Mouse (Mus musculus): ENCODE results near the gene Npr2. TPM values are rescaled to one million over a fixed set of nuclear protein-coding genes. Genes with fewer than 3 reads are reported as not detected.
A peak's percentile ranks its signal among the peaks of the same experiment; 100 is the strongest.

Gene Npr2
- polyA plus RNA-seq, 1 experiment from 2014 or later = 6.7 TPM

DNA sequence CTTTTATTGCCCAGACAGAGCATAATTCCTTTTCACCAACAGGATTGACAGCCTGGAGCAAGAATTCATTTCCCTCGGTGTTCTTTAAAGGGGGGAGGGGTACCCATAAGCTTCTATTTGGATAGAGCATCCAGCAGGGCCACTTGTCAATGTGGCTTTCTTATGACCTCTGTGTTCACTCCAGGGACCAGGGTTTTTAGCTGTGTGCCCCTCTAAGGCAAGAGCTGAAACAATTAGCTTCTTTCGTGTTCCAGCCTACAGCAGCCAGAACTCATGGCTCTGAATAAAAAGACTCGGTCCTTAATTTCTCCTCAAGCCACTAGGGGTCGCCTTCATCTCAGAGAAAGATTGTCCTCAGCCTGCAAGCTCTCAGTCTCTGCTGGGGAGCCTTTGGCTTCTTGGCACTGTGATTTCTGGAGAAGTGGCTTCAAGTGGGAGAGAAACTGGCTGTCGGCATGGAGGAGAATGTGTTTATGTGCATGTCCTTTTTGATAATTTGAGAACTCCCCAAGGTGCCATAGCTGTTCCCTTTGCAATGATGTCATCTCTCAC is 1.6 kb upstream of the Npr2 start:
- peak overlapping the region; percentile 18; the same call in 1 of the 2 replicates for H3K4me3 ChIP-seq

GRCm38 (mm10) chr4:43630671-43631045 is 1.1 kb upstream of the Npr2 start:
- Histone ChIP-seq H3K4me1 (replicated peaks) (peaks cover 42% of the 10 kb centered on the region), H3K4me3 (peak overlapping the region; percentile 78; the same call in 1 of the 2 replicates), H3K36me3 (no peaks in the 10 kb centered on the region), H3K27me3 (peaks cover 7% of the 10 kb centered on the region; the same call in 1 of the 2 replicates), H3K9me3 (replicated peaks) (no peaks in the 10 kb centered on the region), H3K9ac (no peak overlapping the region), H3K27ac (peak overlapping the region; percentile 83), H3K4me2 (peak overlapping the region; percentile 95)
- 38% methylated on average over 5 of the region's 5 CpGs for WGBS
- no peak for ATAC-seq (replicated peaks; ENCODE audit: insufficient number of reproducible peaks, insufficient read depth, low FRiP score, low read depth)

More for the DNA sequence above, 1.6 kb upstream of the Npr2 start:
- Histone ChIP-seq H3K4me2 (peak overlapping the region; percentile 49), H3K9me3 (replicated peaks) (0 out of 2 replicates have a peak, but pooled peaks cover under 1% of the 10 kb centered on the region), H3K9ac (no peak overlapping the region), H3K4me1 (replicated peaks) (peaks cover 40% of the 10 kb centered on the region), H3K27me3 (peaks cover 7% of the 10 kb centered on the region; the same call in 1 of the 2 replicates), H3K36me3 (no peaks in the 10 kb centered on the region), H3K27ac (peak overlapping the region; percentile 83)
- 8% methylated on average over 5 of the region's 5 CpGs for WGBS
- ATAC-seq (replicated peaks; ENCODE audit: insufficient number of reproducible peaks, insufficient read depth, low FRiP score, low read depth) = peak; percentile 50

GRCm38 (mm10) chr4:43631956-43632920 is 503 bp downstream of the Npr2 start:
- H3K4me1 ChIP-seq (replicated peaks) = peaks cover 42% of the 10 kb centered on the region
- no peaks in the 10 kb centered on the region for H3K9me3 ChIP-seq (replicated peaks)
- peak overlapping the region; percentile 95 for H3K4me2 ChIP-seq
- peak overlapping the region; percentile 91 for H3K9ac ChIP-seq
- peak overlapping the region; percentile 78 for H3K4me3 ChIP-seq
- peaks cover 7% of the 10 kb centered on the region; the same call in 1 of the 2 replicates for H3K27me3 ChIP-seq
- ATAC-seq (replicated peaks; ENCODE audit: insufficient number of reproducible peaks, insufficient read depth, low FRiP score, low read depth) = no peak
- WGBS = 46% methylated on average over 42 of the region's 42 CpGs
- no peaks in the 10 kb centered on the region for H3K36me3 ChIP-seq
- peak overlapping the region; percentile 83 for H3K27ac ChIP-seq

DNA sequence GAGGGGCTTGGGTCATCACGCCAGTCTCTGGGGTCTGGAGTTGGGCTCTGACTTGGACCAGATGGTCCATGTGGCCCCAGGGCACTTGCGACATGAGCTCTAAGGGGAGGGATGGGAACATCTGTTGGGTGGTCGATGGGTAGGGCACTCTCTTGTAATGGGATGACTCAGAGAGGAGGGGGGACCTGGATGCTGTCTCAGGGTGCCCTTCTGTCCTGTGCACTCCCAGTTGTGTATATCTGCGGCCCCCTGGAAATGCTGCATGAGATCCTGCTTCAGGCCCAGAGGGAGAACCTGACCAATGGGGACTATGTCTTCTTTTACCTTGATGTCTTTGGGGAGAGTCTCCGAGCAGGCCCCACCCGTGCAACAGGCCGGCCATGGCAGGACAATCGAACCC is 1.6 kb downstream of the Npr2 start:
- H3K4me2 ChIP-seq = peak overlapping the region; percentile 95
- H3K9me3 ChIP-seq (replicated peaks) = no peaks in the 10 kb centered on the region
- no peak overlapping the region for H3K27ac ChIP-seq
- no peak overlapping the region; the same call in 1 of the 2 replicates for H3K9ac ChIP-seq
- no peaks in the 10 kb centered on the region for H3K36me3 ChIP-seq
- H3K4me3 ChIP-seq = no peak overlapping the region
- H3K27me3 ChIP-seq = peaks cover 7% of the 10 kb centered on the region; the same call in 1 of the 2 replicates
- ATAC-seq (replicated peaks; ENCODE audit: insufficient number of reproducible peaks, insufficient read depth, low FRiP score, low read depth) = no peak
- H3K4me1 ChIP-seq (replicated peaks) = peaks cover 42% of the 10 kb centered on the region
- WGBS = 85% methylated on average over 8 of the region's 8 CpGs

GRCm38 (mm10) chr4:43633736-43634135 is 2.0 kb downstream of the Npr2 start:
- 85% methylated on average over 2 of the region's 2 CpGs for WGBS
- no peaks in the 10 kb centered on the region for H3K9me3 ChIP-seq (replicated peaks)

DNA sequence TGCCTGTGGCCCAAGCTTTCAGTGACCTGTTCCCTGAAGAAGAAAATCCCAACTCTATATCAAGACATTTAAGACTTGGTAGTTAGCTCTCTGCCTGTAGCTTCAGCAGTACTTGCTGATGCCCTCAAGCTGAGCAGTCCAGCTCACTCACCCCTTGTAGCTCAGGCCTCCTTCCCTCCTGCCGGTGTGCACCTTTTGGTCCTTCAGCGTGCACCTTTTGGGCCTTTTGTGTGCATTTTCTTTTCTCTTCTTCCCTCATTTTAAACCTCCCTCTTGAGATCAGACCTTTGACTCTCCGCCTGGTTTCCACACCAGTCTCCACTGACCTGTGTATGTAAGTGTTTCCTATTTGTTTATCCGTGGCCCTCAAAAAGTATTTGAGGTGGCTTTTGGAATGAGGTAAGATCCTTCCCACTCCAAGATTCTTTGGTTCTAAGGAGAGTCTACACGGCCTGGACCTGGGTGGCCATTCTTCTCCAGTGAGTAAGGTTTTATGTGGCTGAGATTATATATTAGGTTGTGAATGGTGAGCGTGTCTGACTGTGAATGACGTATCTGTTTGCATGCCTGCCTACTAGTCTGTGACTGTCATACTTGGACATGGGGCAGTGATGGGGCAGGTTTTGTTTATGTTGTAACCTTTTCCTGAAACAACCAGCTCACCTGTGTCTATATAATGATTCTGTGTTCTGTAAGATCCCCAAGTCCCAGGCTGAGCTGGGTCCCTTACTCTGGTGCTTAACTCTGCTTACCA is 3.1 kb downstream of the Npr2 start:
- Histone ChIP-seq H3K4me3 (no peak overlapping the region), H3K9me3 (replicated peaks) (no peaks in the 10 kb centered on the region), H3K27me3 (peaks cover 7% of the 10 kb centered on the region; the same call in 1 of the 2 replicates), H3K4me1 (replicated peaks) (peaks cover 42% of the 10 kb centered on the region), H3K27ac (no peak overlapping the region), H3K4me2 (no peak overlapping the region), H3K9ac (no peak overlapping the region), H3K36me3 (no peaks in the 10 kb centered on the region)
- WGBS = 86% methylated on average over 7 of the region's 7 CpGs
- ATAC-seq (replicated peaks; ENCODE audit: insufficient number of reproducible peaks, insufficient read depth, low FRiP score, low read depth) = no peak

More at GRCm38 (mm10) chr4:43633736-43634135, 2.0 kb downstream of the Npr2 start:
- H3K4me2 ChIP-seq = no peak overlapping the region
- no peak for ATAC-seq (replicated peaks; ENCODE audit: insufficient number of reproducible peaks, insufficient read depth, low FRiP score, low read depth)
- peaks cover 42% of the 10 kb centered on the region for H3K4me1 ChIP-seq (replicated peaks)
- no peaks in the 10 kb centered on the region for H3K36me3 ChIP-seq
- H3K27me3 ChIP-seq = peaks cover 7% of the 10 kb centered on the region; the same call in 1 of the 2 replicates
- H3K9ac ChIP-seq = no peak overlapping the region
- H3K27ac ChIP-seq = no peak overlapping the region
- H3K4me3 ChIP-seq = no peak overlapping the region

DNA sequence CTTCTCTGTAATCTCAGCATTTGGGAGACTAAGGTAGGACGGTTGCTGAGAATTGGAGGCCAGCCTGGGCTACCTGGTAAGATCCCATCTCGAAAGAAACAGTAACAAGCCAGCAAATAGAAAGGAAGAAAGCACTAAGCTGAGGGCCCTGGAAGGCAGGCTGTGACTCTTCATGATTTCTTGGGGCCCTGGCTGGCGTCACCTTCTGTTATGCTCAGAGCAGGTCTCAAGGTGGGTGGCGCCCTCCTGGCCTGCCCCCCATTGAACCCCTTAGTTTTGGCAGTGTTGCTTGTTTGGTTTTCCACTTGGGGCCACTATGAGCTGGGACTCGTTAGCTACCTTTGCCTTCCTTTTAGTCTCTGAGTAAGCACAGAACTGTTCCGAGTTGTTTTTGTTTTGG is 5.0 kb downstream of the Npr2 start:
- Histone ChIP-seq H3K27me3 (peaks cover 7% of the 10 kb centered on the region; the same call in 1 of the 2 replicates), H3K4me3 (no peak overlapping the region), H3K9ac (no peak overlapping the region), H3K4me1 (replicated peaks) (peaks cover 28% of the 10 kb centered on the region), H3K27ac (no peak overlapping the region), H3K4me2 (no peak overlapping the region), H3K9me3 (replicated peaks) (no peaks in the 10 kb centered on the region), H3K36me3 (no peaks in the 10 kb centered on the region)
- WGBS = 81% methylated on average over 6 of the region's 6 CpGs
- ATAC-seq (replicated peaks; ENCODE audit: insufficient number of reproducible peaks, insufficient read depth, low FRiP score, low read depth) = no peak

DNA sequence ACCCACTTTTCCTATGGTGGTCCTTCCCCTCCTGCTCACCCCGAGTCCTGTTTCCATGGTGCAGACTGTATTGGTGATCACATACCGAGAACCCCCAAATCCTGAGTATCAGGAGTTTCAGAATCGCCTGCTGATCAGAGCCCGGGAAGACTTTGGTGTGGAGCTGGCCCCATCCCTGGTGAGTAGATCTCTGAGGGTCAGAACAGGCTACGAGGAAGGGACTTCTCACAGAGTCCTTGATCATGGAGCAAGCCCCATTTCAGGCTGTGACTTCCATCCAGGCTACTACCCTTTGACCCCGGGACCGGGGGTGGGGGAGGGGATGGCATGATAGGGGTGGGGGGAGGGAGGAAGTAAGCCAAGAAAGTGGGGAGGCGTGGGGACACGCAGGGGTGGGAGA is 8.3 kb downstream of the Npr2 start:
- Histone ChIP-seq H3K4me2 (no peak overlapping the region), H3K9ac (no peak overlapping the region), H3K4me1 (replicated peaks) (peaks cover 3% of the 10 kb centered on the region), H3K9me3 (replicated peaks) (no peaks in the 10 kb centered on the region), H3K27me3 (no peaks in the 10 kb centered on the region), H3K27ac (no peak overlapping the region), H3K36me3 (peaks cover 6% of the 10 kb centered on the region), H3K4me3 (no peak overlapping the region)
- 71% methylated on average over 9 of the region's 9 CpGs for WGBS
- no peak for ATAC-seq (replicated peaks; ENCODE audit: insufficient number of reproducible peaks, insufficient read depth, low FRiP score, low read depth)

- no peak overlapping the region for H3K4me3 ChIP-seq
- peaks cover 6% of the 10 kb centered on the region for H3K36me3 ChIP-seq
- no peaks in the 10 kb centered on the region for H3K4me1 ChIP-seq (replicated peaks)
- WGBS = 66% methylated on average over 6 of the region's 6 CpGs
- no peaks in the 10 kb centered on the region for H3K9me3 ChIP-seq (replicated peaks)
- no peaks in the 10 kb centered on the region for H3K27me3 ChIP-seq
- ATAC-seq (replicated peaks; ENCODE audit: insufficient number of reproducible peaks, insufficient read depth, low FRiP score, low read depth) = no peak
- no peak overlapping the region for H3K27ac ChIP-seq
- H3K4me2 ChIP-seq = no peak overlapping the region
- H3K9ac ChIP-seq = no peak overlapping the region
Observed at GRCm38 (mm10) chr4:43640491-43640890, 8.8 kb downstream of the Npr2 start.

DNA sequence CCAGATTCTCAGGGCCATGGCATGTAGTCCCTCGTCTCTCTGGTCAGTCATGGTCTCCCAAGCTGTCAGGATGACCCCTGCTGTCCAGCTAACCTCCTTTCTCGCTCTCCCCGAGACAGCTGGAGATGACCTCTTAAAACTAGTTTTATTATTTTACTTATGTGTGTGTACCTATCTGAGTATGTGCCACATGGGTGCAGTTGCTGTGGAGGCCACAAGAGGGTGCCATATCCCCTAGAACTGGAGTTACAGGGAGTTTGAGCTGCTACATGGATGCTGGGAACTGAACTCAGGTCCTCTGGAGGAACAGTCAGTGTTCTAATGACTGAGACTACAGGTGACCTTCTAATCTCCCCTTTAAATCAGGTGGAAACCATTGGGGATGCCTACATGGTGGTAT is 18.0 kb downstream of the Npr2 start:
- Histone ChIP-seq H3K4me3 (no peak overlapping the region), H3K36me3 (peaks cover 24% of the 10 kb centered on the region), H3K27me3 (no peaks in the 10 kb centered on the region), H3K4me1 (replicated peaks) (0 out of 2 replicates have a peak, but pooled peaks cover 3% of the 10 kb centered on the region), H3K9ac (no peak overlapping the region), H3K27ac (no peak overlapping the region), H3K9me3 (replicated peaks) (0 out of 2 replicates have a peak, but pooled peaks cover 5% of the 10 kb centered on the region), H3K4me2 (no peak overlapping the region)
- ATAC-seq (replicated peaks; ENCODE audit: insufficient number of reproducible peaks, insufficient read depth, low FRiP score, low read depth) = no peak
- 86% methylated on average over 3 of the region's 3 CpGs for WGBS

- Histone ChIP-seq H3K9me3 (replicated peaks) (0 out of 2 replicates have a peak, but pooled peaks cover 5% of the 10 kb centered on the region), H3K36me3 (peaks cover 17% of the 10 kb centered on the region), H3K9ac (no peak overlapping the region), H3K27ac (no peak overlapping the region), H3K4me3 (no peak overlapping the region), H3K4me2 (no peak overlapping the region; the same call in 1 of the 2 replicates), H3K4me1 (replicated peaks) (peaks cover 14% of the 10 kb centered on the region), H3K27me3 (no peaks in the 10 kb centered on the region)
- 80% methylated on average over 4 of the region's 4 CpGs for WGBS
- no peak for ATAC-seq (replicated peaks; ENCODE audit: insufficient number of reproducible peaks, insufficient read depth, low FRiP score, low read depth)
Observed at GRCm38 (mm10) chr4:43652726-43653125, 21.0 kb downstream of the Npr2 start.

Measured in heart, embryonic 15.5 days (tissue).